Mouse (Mus musculus) small intestine, adult 2 months (tissue): ENCODE data around the gene Prkab2.

Source experiments
- CTCF ChIP-seq: fragments of 200-500 bp; IDR thresholded peaks from 2 replicates; pipeline ENCODE4 v1.5.1; 2012; ENCODE audit warnings: low read depth, mild to moderate bottlenecking, control low read depth, inconsistent platforms, low read length, moderate library complexity, mixed read lengths; ENCODE audit not compliant: insufficient replicate concordance, insufficient read length; ENCODE audit errors: extremely low read depth
- POLR2A ChIP-seq: fragments of 200-500 bp; IDR thresholded peaks from 2 replicates; pipeline ENCODE4 v1.6.1; 2012; ENCODE audit warnings: low read depth, mild to moderate bottlenecking, control low read depth, inconsistent platforms, low read length, moderate library complexity

- no peak for TF ChIP-seq POLR2A
- no peak for TF ChIP-seq CTCF
These were observed 40.7 kb upstream of the Prkab2 start for GRCm38 (mm10) chr3:97617091-97617825.
